22 mouse cellular contexts compared by ENCODE assay signal in the genomic region with DNA sequence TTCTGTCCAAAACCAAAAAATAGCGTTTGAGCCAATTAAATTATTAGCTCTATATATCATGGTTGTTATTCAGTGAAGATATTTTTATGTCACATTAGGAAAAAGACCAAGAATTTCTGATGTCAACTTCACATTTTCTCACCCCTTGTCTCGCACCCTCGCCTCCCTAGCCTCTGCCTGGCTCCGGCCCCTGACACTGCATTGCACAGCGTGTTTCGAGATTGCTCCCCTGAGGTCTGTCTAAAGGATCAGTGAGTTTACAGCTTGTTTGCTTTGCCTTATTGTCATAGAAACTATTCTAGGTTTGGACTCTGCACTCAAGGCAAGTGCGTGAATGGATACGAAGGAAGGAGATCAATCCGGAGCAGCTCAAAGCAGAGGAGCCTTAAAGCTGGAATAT. TPM values are rescaled to one million over a fixed set of nuclear protein-coding genes. Genes with fewer than 3 reads are reported as not detected.
DNase-seq lines count a peak whose midpoint lies in the region; ATAC-seq lines count a peak whose summit lies in the region.
"Had no signal": no experiment of that assay in that cellular context is flagged by ENCODE, and none has a peak within 500 bp of the region (broad histone marks: within the 10 kb centered on the region; RNA-seq: fewer than 3 reads in every experiment).

No protein-coding gene starts in this region.

- no peaks in the 10 kb centered on the region for H3K4me1 ChIP-seq in heart, embryonic 10.5 days
- H3K4me1 ChIP-seq in midbrain, embryonic 11.5 days (ENCODE audit: control insufficient read depth, insufficient read depth, low read length): no peaks in the 10 kb centered on the region
- no peaks in the 10 kb centered on the region for H3K4me1 ChIP-seq in midbrain, embryonic 10.5 days
- no peaks in the 10 kb centered on the region for H3K4me1 ChIP-seq in intestine, embryonic 16.5 days (ENCODE audit: control insufficient read depth, insufficient read depth, low read length)
- H3K4me1 ChIP-seq in forebrain, embryonic 15.5 days: no peaks in the 10 kb centered on the region
- H3K4me1 ChIP-seq in liver, embryonic 11.5 days (replicated peaks; ENCODE audit: control insufficient read depth, insufficient read depth, low read length): no peaks in the 10 kb centered on the region
- H3K4me1 ChIP-seq: hindbrain, embryonic 12.5 days; liver, embryonic 13.5 days; lung, embryonic 15.5 days; midbrain, embryonic 12.5 days had no signal

- intact Hi-C loops in heart, postnatal 10 days (cut with DNase I): no loop called here

- H3K9ac ChIP-seq in midbrain, embryonic 11.5 days (ENCODE audit: low read length): no peak overlapping the region
- H3K9ac ChIP-seq in intestine, embryonic 16.5 days (ENCODE audit: low read depth, low read length): no peak overlapping the region
- no peak overlapping the region for H3K9ac ChIP-seq in forebrain, embryonic 15.5 days (replicated peaks)
- H3K9ac ChIP-seq in liver, embryonic 11.5 days (ENCODE audit: low read depth, low read length): no peak overlapping the region
- H3K9ac ChIP-seq: hindbrain, embryonic 12.5 days; liver, embryonic 13.5 days; lung, embryonic 15.5 days; midbrain, embryonic 12.5 days had no signal

- H3K4me2 ChIP-seq in midbrain, embryonic 11.5 days: no peak overlapping the region
- H3K4me2 ChIP-seq in intestine, embryonic 16.5 days (ENCODE audit: low read depth, low read length): no peak overlapping the region
- no peak overlapping the region for H3K4me2 ChIP-seq in forebrain, embryonic 15.5 days (replicated peaks)
- no peak overlapping the region for H3K4me2 ChIP-seq in liver, embryonic 11.5 days
- H3K4me2 ChIP-seq: hindbrain, embryonic 12.5 days; liver, embryonic 13.5 days; lung, embryonic 15.5 days; midbrain, embryonic 12.5 days had no signal

- no peaks in the 10 kb centered on the region for H3K9me3 ChIP-seq in heart, embryonic 10.5 days
- no peaks in the 10 kb centered on the region for H3K9me3 ChIP-seq in midbrain, embryonic 11.5 days (ENCODE audit: control insufficient read depth, low read length)
- no peaks in the 10 kb centered on the region for H3K9me3 ChIP-seq in midbrain, embryonic 10.5 days (replicated peaks)
- no peaks in the 10 kb centered on the region for H3K9me3 ChIP-seq in intestine, embryonic 16.5 days (ENCODE audit: control insufficient read depth, low read length)
- no peaks in the 10 kb centered on the region for H3K9me3 ChIP-seq in forebrain, embryonic 15.5 days
- H3K9me3 ChIP-seq in liver, embryonic 11.5 days (ENCODE audit: control insufficient read depth, low read length): no peaks in the 10 kb centered on the region
- H3K9me3 ChIP-seq: hindbrain, embryonic 12.5 days; liver, embryonic 13.5 days; lung, embryonic 15.5 days; midbrain, embryonic 12.5 days had no signal

- H3K27me3 ChIP-seq in heart, embryonic 10.5 days (ENCODE audit: insufficient read depth, poor library complexity, severe bottlenecking): 0 out of 2 replicates have a peak, but pooled peaks cover 3% of the 10 kb centered on the region
- no peaks in the 10 kb centered on the region for H3K27me3 ChIP-seq in midbrain, embryonic 11.5 days (ENCODE audit: control insufficient read depth, insufficient read depth, low read length)
- H3K27me3 ChIP-seq in midbrain, embryonic 10.5 days (ENCODE audit: low read depth, poor library complexity, severe bottlenecking): no peaks in the 10 kb centered on the region
- H3K27me3 ChIP-seq in intestine, embryonic 16.5 days (replicated peaks; ENCODE audit: control insufficient read depth, insufficient read depth, low read length): no peaks in the 10 kb centered on the region
- H3K27me3 ChIP-seq in forebrain, embryonic 15.5 days: no peaks in the 10 kb centered on the region
- H3K27me3 ChIP-seq in liver, embryonic 11.5 days (replicated peaks; ENCODE audit: control insufficient read depth, insufficient read depth, low read length): no peaks in the 10 kb centered on the region
- H3K27me3 ChIP-seq: hindbrain, embryonic 12.5 days; liver, embryonic 13.5 days; lung, embryonic 15.5 days; midbrain, embryonic 12.5 days had no signal

- no peak for ATAC-seq in midbrain, embryonic 11.5 days (ENCODE audit: low FRiP score)
- peak; percentile 92 for ATAC-seq in intestine, embryonic 16.5 days
- no peak for ATAC-seq in forebrain, embryonic 15.5 days (replicated peaks)
- no peak for ATAC-seq in liver, embryonic 11.5 days (replicated peaks; ENCODE audit: low FRiP score)
- ATAC-seq: forebrain, embryonic 14.5 days had no signal

- no peak overlapping the region for H3K27ac ChIP-seq in heart, embryonic 10.5 days
- no peak overlapping the region for H3K27ac ChIP-seq in midbrain, embryonic 11.5 days (ENCODE audit: low read depth, low read length)
- no peak overlapping the region for H3K27ac ChIP-seq in midbrain, embryonic 10.5 days (replicated peaks)
- H3K27ac ChIP-seq in intestine, embryonic 16.5 days (ENCODE audit: low read length): no peak overlapping the region
- no peak overlapping the region for H3K27ac ChIP-seq in forebrain, embryonic 15.5 days (replicated peaks)
- no peak overlapping the region for H3K27ac ChIP-seq in liver, embryonic 11.5 days (ENCODE audit: low read depth, low read length)
- H3K27ac ChIP-seq: heart, adult 2 months; hindbrain, embryonic 12.5 days; left cerebral cortex, adult 2 months; liver, embryonic 13.5 days; lung, embryonic 15.5 days; macrophage; midbrain, embryonic 12.5 days had no signal

- peak; percentile 4 to 14 for DNase-seq in heart, postnatal 10 days
- no peak for DNase-seq in heart, embryonic 10.5 days (ENCODE audit: low spot score)
- DNase-seq in midbrain, embryonic 11.5 days (ENCODE audit: low spot score, missing footprints): peak; percentile 17
- DNase-seq in midbrain, embryonic 10.5 days (ENCODE audit: low spot score): no peak
- DNase-seq in kidney, postnatal 36 days: peak; percentile 40 to 66
- no peak for DNase-seq in liver, embryonic 11.5 days (ENCODE audit: low spot score)
- DNase-seq: adrenal gland, adult 8-10 months; cerebellum, adult 9-11 months; layer of hippocampus, adult 9-11 months; liver, embryonic 13.5 days; retina, postnatal 1 day; thymus, postnatal 14 days had no signal

- H3K4me3 ChIP-seq in heart, embryonic 10.5 days: no peak overlapping the region
- H3K4me3 ChIP-seq in midbrain, embryonic 11.5 days (ENCODE audit: low read depth, low read length): no peak overlapping the region
- H3K4me3 ChIP-seq in midbrain, embryonic 10.5 days: no peak overlapping the region
- H3K4me3 ChIP-seq in intestine, embryonic 16.5 days (ENCODE audit: low read length): no peak overlapping the region
- H3K4me3 ChIP-seq in forebrain, embryonic 15.5 days: no peak overlapping the region
- H3K4me3 ChIP-seq in liver, embryonic 11.5 days (ENCODE audit: low read depth, low read length): no peak overlapping the region
- H3K4me3 ChIP-seq: heart, adult 2 months; hindbrain, embryonic 12.5 days; left cerebral cortex, adult 2 months; liver, embryonic 13.5 days; lung, embryonic 15.5 days; midbrain, embryonic 12.5 days had no signal

- 78% methylated on average over 9 of the region's 9 CpGs for WGBS in heart, embryonic 10.5 days
- WGBS in midbrain, embryonic 11.5 days: 86% methylated on average over 9 of the region's 9 CpGs
- 85% methylated on average over 9 of the region's 9 CpGs for WGBS in midbrain, embryonic 10.5 days
- WGBS in intestine, embryonic 16.5 days: 62% methylated on average over 9 of the region's 9 CpGs
- 88% methylated on average over 9 of the region's 9 CpGs for WGBS in forebrain, embryonic 15.5 days
- WGBS in liver, embryonic 11.5 days: 78% methylated on average over 9 of the region's 9 CpGs

- no peaks in the 10 kb centered on the region for H3K36me3 ChIP-seq in heart, embryonic 10.5 days
- no peaks in the 10 kb centered on the region for H3K36me3 ChIP-seq in midbrain, embryonic 11.5 days (ENCODE audit: control insufficient read depth, insufficient read depth, low read length)
- no peaks in the 10 kb centered on the region for H3K36me3 ChIP-seq in midbrain, embryonic 10.5 days
- H3K36me3 ChIP-seq in intestine, embryonic 16.5 days (ENCODE audit: control insufficient read depth, insufficient read depth, low read length): no peaks in the 10 kb centered on the region
- no peaks in the 10 kb centered on the region for H3K36me3 ChIP-seq in forebrain, embryonic 15.5 days
- no peaks in the 10 kb centered on the region for H3K36me3 ChIP-seq in liver, embryonic 11.5 days (ENCODE audit: control insufficient read depth, insufficient read depth, low read length)
- H3K36me3 ChIP-seq: hindbrain, embryonic 12.5 days; liver, embryonic 13.5 days; lung, embryonic 15.5 days; midbrain, embryonic 12.5 days had no signal

RNA-seq across cellular contexts. Expression of a gene that starts 20.9 kb away (rescaled TPM):
- under 1 TPM in 1 of 2 experiments, not detected in 1; 0.60 TPM for total RNA-seq in heart, postnatal 10 days (2021)
- polyA plus RNA-seq in heart, embryonic 10.5 days (2016; fragmentation: Nextera tagmentation; extraction: Ambion mirVana): 1.5 and 3.0 TPM in 2 replicates
- polyA plus RNA-seq in midbrain, embryonic 11.5 days (2014; fragmentation: Nextera tagmentation; extraction: Ambion mirVana): 0.33 and 0.70 TPM in 2 replicates
- 0.79 and 0.86 TPM in 2 replicates for polyA plus RNA-seq in midbrain, embryonic 10.5 days (2016; fragmentation: Nextera tagmentation; extraction: Ambion mirVana)
- 0.99 and 1.6 TPM in 2 replicates for polyA plus RNA-seq in intestine, embryonic 16.5 days (2015; fragmentation: Nextera tagmentation; extraction: Ambion mirVana)
- polyA plus RNA-seq in forebrain, embryonic 15.5 days (2015; fragmentation: Nextera tagmentation; extraction: Ambion mirVana): 6.7 and 7.1 TPM in 2 replicates
- polyA plus RNA-seq in liver, embryonic 11.5 days (2014; fragmentation: Nextera tagmentation; extraction: Ambion mirVana): 2.3 and 3.5 TPM in 2 replicates
- total RNA-seq: heart, adult 2 months; monocyte, adult 5-6 weeks had no signal
- polyA plus RNA-seq: macrophage had no signal

RNA-seq across cellular contexts. Expression of a gene that starts 24.8 kb away (rescaled TPM):
- total RNA-seq in heart, postnatal 10 days (2021): 10 to 100 TPM; 30.9 to 31.7 TPM
- 39.8 and 47.3 TPM in 2 replicates for polyA plus RNA-seq in heart, embryonic 10.5 days (2016; fragmentation: Nextera tagmentation; extraction: Ambion mirVana)
- polyA plus RNA-seq in midbrain, embryonic 11.5 days (2014; fragmentation: Nextera tagmentation; extraction: Ambion mirVana): 40.5 and 44.3 TPM in 2 replicates
- polyA plus RNA-seq in midbrain, embryonic 10.5 days (2016; fragmentation: Nextera tagmentation; extraction: Ambion mirVana): 36.0 and 37.8 TPM in 2 replicates
- 32.8 and 35.9 TPM in 2 replicates for polyA plus RNA-seq in intestine, embryonic 16.5 days (2015; fragmentation: Nextera tagmentation; extraction: Ambion mirVana)
- 31.0 and 32.1 TPM in 2 replicates for polyA plus RNA-seq in forebrain, embryonic 15.5 days (2015; fragmentation: Nextera tagmentation; extraction: Ambion mirVana)
- 40.2 and 44.2 TPM in 2 replicates for polyA plus RNA-seq in liver, embryonic 11.5 days (2014; fragmentation: Nextera tagmentation; extraction: Ambion mirVana)

Comparison
In these comparisons a context has a peak if more than half of its experiments do, and no peak if none do; other contexts are left out.
1. DNase-seq: peak in heart, postnatal 10 days (2 of 2), midbrain, embryonic 11.5 days (single experiment) and kidney, postnatal 36 days (2 of 2); none in heart, embryonic 10.5 days (single experiment), midbrain, embryonic 10.5 days (single experiment) and liver, embryonic 11.5 days (single experiment).